Mouse (Mus musculus) lung, postnatal 14 days (tissue): Measurements from ENCODE around the gene Polr3gl.
A peak's percentile ranks its signal among the peaks of the same experiment; 100 is the strongest.

ENCODE experiments used
- DNase-seq: peaks from one replicate; pipeline ENCODE4 v3.0.0; 2021

The Polr3gl gene

DNA sequence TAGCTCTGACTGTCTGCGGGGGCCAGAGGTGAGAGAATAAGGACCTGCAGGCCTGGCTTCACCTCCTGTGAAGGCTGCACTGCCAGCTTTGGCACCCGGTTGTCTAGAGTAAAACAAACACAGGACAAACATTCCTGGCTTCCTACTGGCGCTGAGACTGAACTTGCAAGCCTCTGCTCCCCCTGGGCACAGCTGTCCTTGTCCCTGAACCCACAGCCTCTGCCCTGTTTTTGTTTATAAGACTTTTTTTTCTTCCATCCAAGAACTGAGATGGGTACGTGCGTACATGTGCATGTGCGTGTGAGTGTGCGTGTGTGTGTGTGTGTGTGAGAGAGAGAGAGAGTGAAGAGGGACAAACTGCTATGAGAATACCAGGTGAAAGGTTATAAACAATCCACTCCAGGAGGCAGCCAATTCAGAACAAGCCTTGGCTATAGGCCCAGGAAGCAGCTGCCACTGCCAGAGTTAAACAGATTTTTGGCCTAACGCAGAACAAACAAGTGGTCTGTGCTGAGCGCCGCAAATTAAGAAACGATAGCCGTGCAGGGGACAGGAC, 38.9 kb downstream of the Polr3gl start:
- DNase-seq = peak; percentile 89

DNA sequence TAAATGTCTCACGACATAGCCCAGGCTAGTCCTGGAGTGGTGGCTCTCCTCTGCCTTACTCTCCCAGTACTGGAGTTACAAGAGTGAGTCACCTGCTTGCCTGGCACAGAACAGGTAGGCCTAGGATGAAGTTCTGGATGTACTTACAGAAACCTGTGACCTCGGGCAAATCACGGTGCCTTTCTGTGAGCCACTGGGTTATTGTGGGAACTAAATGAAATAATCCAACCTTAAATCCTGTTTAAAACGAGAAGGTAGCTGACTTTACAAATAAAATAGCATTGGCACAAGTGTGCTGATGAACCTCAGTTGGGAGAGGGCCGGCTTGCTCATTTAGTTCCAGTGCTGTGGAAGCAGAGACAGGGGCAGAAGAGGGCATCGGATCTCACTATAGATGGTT, 39.7 kb downstream of the Polr3gl start:
- DNase-seq = no peak

DNA sequence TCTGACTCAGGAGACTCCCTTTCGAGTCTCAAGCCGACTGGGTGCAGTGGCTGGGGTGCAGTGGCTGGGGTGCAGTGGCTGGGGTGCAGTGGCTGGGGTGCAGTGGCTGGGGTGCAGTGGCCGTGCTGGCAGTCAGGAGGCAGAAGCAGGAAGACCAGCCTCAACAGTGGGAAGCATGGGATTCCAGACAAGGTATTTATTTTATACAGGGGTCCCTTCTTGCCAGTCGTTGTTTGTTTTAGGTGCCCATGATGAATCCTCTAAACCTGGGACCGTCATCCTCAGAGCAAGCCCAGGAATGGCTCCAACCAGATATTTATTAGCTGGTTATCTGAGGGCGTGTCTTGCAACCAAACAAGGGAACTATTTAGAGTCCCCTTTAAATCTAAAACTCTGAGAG, 40.4 kb downstream of the Polr3gl start:
- DNase-seq = no peak

DNA sequence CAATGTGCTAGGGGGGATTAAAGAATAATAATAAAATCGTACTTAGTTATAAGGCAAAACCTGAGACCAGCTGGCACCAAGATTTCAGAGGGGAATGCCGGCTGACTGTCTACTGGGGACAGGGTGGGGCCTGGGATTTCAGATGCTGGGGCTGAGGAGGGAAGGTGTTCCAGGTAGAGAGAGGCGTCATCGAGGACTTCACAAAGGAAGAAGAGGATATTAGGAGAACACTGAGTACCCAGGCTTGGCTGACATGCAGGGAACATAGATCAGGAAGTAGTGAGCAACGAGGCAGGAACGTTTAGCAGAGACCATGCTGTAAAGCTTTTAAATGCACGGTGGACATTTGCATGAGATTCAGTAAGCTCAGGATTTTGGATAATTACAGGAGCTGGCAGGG, 42.1 kb downstream of the Polr3gl start:
- DNase-seq = no peak

DNA sequence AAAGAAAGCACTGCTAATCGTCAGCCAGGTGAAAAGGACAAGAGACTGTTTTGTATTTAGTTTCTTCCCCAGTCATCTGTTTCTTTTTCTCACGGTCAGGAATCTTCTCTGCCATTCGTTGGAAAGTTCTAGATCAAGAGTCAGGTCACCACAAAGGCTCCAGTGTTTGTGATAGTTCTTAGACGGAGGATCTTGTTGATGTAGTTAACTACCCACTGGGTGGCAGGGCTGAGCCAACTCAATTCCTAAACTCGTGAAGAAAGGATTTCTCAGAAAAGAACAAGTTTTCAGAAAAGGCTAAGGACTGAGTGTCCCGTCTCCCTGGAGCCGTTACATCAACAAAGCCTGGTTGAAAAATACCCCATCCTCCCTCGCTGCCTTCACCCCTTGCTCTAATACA, 42.8 kb downstream of the Polr3gl start:
- peak; percentile 77 for DNase-seq

DNA sequence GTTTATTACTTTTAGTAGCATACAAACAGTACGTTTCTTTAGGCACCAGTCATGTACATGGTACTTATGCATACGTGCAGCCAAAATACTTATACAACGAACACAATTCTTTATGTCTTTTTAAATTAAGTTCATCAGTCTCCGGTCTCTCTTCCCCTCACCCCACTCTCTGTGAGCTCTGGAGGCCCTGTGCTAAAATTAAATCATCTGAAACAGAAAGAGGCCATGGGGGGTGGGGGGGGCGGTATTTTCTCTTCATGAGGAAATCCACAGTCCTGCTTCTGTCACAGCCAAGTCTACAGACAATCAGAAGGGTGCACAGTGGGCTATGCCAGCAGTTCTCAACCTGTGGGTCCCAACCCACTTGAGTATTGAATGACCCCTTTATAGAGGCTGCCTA, 44.6 kb downstream of the Polr3gl start:
- DNase-seq = no peak

DNA sequence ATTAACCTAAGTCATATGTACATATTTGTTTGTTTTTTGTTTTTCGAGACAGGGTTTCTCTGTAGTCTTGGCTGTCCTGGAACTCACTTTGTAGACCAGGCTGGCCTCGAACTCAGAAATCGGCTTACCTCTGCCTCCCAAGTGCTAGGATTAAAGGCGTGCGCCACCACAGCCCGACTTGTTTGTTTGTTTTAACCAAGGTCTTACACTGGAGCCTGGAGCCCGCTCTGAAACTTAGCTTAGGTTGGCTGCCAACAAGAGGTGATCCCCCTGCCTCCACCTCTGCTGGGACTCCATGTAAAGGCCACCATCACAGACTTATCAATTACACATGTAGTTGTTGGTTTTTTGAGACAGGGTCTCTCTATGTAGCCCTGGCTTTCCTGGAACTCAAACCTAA, 45.2 kb downstream of the Polr3gl start:
- no peak for DNase-seq

DNA sequence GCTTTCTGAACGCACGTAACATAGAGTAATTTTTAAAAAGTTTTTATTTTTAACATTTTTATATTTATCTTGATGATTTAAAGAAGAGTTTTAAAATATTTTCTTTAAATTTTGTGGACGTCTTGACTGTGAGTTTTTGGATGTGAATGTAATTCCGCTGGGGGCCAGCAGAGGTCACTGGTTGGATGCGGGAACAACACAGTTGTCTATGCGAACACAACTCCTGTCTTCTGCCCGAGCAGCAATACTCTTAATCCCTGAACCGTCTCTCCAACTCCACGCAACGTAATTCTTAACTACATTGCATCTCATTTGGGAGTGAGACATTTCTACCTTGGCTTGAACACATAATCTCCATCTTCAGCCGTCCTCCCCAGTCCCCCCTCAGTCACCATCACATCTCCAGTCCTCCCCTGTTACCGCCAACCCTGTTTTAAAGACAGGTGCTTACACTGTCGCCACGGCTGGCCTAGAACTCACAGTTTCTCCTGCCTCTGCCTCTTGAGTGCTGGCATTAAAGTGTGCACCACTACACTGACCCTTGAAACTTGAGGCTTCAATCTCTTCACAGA, 46.5 kb downstream of the Polr3gl start:
- peak; percentile 90 for DNase-seq

DNA sequence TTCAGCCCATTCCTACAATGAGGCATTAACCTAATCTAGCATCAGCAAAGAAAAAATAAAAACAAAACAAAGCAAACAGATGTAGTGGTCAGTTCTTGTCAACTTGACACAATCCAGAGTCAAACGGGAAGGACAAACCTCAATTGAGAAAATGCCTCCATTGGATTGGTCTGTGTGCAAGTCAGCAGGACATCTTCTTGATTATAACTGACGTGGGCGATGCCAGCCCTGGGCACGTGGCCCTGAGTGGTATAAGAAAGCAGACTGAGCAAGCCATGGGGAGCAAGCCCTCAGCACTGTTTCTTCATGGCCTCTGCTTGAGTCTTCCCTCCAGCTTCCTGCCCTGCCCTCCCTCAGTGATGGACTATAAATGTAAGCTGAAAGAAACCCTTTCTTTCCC, 47.1 kb downstream of the Polr3gl start:
- no peak for DNase-seq

DNA sequence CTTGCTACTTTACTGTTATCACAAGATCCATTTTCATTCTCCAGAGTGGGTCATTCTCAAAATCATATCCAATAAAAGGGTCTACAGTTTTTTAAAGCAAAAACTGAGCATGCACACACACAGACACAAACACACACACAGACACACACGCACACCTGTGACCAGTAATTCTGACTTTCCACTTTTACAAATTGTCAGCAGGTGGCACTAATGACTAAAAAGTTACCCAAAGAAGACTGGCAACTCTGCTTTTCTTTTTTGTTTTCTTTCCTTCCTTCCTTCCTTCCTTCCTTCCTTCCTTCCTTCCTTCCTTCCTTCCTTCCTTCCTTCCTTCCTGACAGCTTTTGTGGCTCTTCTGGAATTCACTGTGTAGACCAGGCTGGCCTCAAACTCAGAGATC, 48.4 kb downstream of the Polr3gl start:
- no peak for DNase-seq

DNA sequence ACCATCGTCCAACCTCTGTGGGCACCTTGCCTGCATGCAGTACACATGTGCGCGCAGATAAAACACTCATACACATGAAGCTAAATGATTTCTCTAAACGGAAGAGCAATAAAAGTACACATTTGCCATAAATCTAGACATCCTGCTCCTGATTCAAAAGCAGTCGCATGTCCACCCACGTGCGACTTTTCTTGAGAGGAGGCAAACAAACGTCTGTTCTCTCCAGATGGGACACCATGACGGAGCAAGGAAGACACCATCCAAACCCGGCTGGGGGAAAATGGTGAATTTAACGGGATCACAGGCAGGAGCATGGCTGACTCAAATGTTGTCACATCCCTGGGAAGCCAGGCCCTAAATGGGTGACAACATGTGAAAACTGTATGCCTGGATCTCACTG, 50.6 kb downstream of the Polr3gl start:
- no peak for DNase-seq

DNA sequence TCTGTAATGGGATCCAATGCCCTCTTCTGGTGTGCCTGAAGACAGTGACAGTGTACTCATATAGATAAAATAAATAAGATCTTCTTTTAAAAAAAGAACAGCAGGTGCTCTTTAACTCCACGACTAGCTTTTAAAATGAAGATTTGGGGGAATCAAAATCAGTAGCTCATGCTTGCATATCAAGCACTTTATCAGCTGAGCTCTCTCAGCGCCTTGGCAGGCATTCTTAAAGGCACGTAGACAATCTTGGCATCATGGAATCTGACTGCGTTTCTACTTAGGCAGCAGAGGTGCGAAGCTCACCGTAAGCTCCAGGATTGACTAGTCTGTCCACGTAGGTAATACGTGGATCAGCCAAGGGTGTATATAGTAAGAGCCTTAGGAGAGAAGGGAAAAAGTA, 51.4 kb downstream of the Polr3gl start:
- no peak for DNase-seq

DNA sequence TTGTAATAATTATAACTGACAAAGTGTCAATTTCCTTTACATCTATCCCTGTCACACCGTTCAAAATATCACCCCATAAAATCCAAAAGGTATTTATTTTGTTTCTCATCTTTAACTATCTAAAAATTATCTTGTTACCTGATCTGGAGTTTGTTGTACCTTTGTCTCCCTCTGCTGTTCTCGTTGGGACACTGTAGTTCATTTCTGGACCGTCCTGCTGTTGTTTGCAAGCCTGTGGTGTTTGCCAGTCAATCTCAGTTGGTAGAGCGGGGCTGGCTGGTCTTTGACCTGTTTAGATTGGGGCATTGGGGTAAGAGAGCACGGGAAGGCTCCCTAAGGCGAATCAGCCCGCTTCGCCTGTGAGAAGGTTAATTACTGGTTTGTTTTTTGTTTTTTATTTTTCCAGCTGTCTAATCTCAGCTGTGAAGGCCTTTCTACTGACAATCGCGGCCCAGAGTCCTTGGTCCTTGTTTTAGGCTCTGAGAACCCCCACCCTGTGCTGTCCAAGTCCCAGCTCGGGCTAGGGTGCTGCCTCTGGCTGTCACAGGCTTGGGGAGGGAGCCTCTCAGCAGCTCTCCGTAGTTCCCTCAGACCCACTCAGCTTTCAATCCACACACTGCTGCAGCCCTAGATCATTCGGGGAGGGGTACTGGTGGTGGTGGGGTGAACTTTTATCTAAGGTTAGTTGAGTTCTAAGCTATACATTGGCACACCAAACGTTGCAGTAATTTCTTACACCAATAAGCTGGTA, 52.5 kb downstream of the Polr3gl start:
- DNase-seq = no peak

DNA sequence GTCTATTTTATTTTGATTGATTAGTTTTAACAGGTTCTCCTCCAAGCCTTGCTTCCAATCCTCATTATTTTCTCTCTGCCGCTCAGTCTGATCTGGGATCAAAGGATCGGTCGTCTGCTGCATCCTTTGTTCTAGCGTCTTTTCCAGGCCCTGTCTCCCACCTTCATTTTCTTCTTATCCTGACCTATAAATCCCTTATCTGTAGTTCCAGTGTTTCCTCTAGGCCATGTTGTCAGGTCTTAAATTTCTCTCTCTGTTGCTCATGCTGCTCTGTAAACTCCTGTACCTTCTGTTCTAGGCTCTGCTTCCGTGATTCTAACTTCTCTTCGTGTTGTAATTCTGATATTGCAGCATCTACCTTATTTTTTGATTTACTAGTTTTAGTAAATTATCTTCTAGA, 53.2 kb downstream of the Polr3gl start:
- no peak for DNase-seq

DNA sequence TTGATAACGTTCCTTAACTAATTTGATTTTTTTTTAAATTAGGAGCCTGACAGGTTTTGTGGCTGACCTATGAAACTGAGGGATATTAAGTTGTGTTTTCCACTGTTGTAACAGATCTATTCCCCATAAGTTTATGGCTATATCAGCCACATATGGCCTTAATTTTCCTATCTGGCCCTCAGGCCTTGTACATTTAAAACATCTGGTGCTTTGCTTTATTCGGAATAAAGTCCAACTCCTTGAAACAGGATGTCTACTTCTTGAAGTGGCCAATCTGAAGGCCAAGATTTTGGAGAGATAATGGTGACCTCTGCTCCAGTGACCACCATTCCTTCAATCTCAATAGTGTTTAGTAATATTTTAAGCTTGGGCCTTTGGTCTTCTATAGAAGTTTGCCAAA, 54.7 kb downstream of the Polr3gl start:
- no peak for DNase-seq

DNA sequence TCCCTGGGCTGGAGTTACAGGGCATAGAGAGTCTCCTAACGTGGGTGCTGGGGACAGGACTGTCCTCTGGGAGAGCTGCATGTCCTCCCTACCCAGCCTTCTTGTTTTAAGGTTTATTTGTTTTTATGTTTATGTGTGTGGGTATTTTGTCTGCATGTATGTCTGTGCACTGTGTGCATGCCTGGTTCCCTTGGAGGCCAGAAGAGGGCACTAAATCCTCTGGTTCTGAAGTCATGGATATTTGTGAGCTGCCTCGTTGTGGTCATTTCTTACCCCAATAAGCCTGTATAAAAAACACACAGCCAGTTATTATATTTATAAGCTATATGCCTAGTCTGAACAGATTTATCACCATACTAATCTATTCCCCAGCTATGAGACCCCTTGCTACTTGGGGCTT, 59.7 kb downstream of the Polr3gl start:
- DNase-seq = no peak

DNA sequence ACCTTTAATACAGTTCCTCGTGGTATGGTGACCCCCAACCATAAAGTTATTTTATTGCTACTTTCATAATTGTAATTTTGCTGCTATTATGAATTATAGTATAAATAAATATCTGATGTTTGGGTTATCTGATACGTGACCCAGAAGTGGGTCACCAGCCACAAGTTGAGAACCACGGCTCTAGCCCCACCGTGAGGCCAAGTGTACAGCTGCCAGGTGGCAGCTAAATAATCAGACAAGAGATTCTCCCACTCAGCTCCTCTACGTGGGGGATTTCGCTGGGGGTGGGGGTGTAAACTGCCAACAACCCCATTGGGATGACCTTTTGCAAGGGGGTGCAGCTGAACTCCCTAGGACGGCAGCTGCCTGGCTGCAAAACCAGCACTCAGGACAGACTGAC, 61.9 kb downstream of the Polr3gl start:
- DNase-seq = no peak

DNA sequence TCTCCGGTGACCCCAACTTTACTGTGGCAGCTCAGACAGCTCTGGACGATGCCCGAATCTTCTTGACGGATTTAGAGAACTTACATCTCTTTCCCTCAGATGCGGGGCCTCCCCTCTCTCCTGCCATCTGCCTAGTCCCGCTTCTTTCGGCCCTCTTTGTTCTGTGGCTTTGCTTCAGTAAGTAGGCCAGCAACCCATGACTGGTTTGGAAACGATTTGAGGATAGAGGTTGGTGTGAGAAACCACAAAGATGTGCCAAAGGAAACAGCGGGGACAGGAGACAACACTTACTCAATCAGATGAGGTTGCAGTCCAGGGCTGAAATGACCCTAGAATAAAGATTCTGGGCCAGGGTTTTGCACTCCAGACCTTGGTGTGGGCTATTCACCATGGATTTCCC, 65.5 kb downstream of the Polr3gl start:
- DNase-seq = no peak
